Mouse (Mus musculus) testis, postnatal 14 days (tissue): ENCODE measurements around the gene Ankfn1.

Source experiments
- DNase-seq: peaks from one replicate; pipeline ENCODE4 v3.0.0; 2021; ENCODE audit warnings: low spot score

Ankfn1 gene

DNA sequence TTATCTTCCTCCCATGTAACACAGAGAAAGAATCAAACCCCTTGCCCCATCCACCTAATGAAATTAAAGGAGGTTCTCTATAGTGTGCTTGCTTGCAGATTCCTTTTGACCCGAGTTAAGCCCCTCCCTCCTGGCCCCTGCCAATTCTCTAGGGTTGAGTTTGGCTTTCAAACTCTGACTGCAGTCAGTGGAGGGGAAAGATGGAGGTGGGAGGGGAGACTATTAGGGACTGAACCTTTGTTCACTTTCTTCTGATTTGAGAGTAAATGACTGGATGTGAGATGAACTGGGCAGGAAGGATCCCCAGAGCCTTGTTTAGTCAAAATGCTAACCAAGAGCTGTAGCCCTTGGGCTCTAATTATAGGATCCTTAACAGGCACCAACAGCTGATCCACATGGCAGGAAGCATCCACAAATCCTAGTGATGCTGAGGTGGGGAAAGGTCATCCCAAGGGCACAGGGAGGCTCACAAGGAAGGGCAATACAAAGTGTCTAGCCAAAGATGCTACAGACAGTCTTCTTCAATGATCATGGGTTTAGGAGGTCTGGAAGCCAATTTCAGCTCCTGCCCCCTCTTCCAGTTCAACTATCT lies 103.4 kb downstream of the Ankfn1 start:
- DNase-seq: no peak

GRCm38 (mm10) chr11:89672510-89673085 lies 104.9 kb downstream of the Ankfn1 start:
- no peak for DNase-seq

GRCm38 (mm10) chr11:89665170-89665880 lies 112.1 kb downstream of the Ankfn1 start:
- no peak for DNase-seq

- DNase-seq: no peak
Measured at GRCm38 (mm10) chr11:89659048-89659447, 118.4 kb downstream of the Ankfn1 start.

DNA sequence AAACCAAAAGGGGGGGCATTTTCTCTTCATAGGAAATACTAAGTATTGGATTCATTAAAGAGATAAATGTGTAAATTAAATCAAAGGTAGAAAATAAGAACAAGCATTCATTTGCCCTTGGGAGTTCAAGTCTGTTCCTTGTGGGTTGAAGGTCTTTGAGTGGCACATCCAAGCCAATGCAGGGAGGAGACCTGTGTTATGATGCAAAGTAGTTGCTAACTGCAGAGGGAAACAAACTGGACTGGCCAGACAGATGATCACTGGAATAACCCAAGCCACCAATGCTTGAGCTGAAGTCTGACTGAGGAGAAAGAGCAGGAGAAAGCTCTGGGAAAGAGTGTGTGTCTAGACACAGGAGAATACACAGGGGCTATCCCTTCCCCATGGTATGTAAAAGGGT lies 120.9 kb downstream of the Ankfn1 start:
- no peak for DNase-seq

- no peak for DNase-seq
Measured at GRCm38 (mm10) chr11:89635740-89636139, 141.7 kb downstream of the Ankfn1 start.

GRCm38 (mm10) chr11:89631315-89631714 lies 146.1 kb downstream of the Ankfn1 start:
- DNase-seq: no peak

GRCm38 (mm10) chr11:89628562-89628961 lies 148.9 kb downstream of the Ankfn1 start:
- no peak for DNase-seq

GRCm38 (mm10) chr11:89627232-89627631 lies 150.2 kb downstream of the Ankfn1 start:
- DNase-seq: no peak

DNA sequence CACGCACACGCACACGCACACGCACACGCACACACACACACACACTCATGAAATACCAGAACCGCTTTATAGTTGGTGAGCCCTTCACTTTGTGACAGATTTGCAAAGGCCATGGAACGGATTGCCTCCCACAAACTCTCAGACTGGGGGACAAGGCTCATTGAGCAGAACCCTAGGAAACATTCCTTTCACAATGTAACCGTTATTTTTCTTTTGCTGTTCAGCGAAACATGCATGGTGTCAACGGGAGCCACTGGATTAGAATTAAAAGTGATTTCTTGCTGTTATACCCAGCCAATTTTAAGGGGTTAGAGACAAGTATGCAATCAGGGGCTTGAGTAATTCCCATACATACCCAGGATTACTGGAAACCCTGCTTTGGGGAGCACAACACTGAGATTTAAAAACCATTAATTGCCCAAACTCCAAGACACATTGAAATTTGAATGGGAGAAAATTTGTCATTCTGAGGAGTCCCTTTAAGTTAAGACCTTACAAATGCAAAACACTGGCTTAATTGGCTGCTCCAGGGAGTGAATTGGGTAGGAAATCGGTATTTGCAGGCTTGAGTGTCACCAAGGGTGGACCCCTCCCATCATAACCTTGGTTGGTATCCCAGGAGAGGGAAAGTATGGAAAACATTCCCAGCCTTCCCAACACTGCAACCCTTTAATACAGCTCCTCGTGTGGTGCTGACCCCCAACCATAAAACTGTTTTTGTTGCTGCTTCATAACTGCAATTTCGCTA lies 153.6 kb downstream of the Ankfn1 start:
- DNase-seq: no peak

GRCm38 (mm10) chr11:89619955-89620354 lies 157.5 kb downstream of the Ankfn1 start:
- no peak for DNase-seq

- DNase-seq: no peak
Measured at GRCm38 (mm10) chr11:89615806-89616205, 161.6 kb downstream of the Ankfn1 start.

GRCm38 (mm10) chr11:89611596-89611995 lies 165.9 kb downstream of the Ankfn1 start:
- DNase-seq: peak; percentile 42

DNA sequence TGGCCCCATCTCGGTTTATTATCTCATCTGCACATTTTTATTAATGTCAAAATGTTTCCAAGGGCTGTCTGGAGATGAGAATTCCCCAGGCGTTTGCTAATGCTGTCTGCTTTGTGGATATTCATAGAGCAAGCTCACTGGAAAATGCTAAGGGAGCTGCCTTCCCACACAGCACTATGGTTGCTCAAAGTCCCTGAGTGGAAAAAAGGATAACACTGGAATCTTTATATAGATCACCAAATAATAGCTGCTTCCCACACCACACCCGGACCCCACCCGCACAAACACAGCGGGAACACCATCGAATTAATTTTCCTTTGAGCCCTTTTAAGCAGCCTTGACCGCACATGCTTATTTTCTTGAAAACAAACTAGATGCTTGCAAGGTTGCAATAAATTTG lies 169.4 kb downstream of the Ankfn1 start:
- DNase-seq: no peak

DNA sequence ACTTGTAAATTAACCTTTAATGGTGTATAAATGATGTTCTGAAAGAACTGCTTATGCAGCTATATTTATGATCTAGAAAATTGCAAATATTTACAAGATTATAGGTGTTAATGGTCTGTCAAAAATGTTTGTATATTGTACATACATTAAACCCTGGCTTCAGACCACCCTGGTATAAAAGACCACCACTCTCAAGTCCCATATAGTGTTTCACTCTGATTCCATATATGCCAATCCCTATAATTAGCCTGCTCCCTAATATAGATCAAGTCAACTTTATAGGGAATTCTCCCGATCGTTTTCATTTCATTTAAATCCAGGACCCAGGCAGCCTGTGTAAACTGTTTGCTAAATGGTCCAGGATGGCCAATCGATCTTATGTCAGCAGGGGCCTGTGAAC lies 170.2 kb downstream of the Ankfn1 start:
- DNase-seq: no peak

DNA sequence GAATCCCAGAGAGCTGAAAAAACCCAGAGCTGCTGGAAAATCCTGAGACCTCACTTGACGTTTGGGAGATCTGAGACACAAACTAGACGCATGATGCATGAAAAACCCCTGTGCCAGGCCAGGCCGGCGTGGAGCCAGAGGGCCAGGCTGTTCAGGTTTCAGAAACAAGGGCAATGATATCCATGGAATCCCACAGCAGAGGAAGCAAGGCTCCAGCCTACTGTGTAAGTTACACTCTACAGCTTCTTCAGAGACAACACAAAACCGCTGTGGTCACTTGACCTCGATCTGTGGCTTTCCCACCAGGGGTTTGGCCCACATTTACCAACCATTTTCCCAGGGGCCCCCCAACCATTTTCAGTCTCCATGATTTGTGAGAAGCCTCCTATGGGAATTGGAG lies 171.1 kb downstream of the Ankfn1 start:
- DNase-seq: no peak

- no peak for DNase-seq
Measured at GRCm38 (mm10) chr11:89602966-89603365, 174.5 kb downstream of the Ankfn1 start.

DNA sequence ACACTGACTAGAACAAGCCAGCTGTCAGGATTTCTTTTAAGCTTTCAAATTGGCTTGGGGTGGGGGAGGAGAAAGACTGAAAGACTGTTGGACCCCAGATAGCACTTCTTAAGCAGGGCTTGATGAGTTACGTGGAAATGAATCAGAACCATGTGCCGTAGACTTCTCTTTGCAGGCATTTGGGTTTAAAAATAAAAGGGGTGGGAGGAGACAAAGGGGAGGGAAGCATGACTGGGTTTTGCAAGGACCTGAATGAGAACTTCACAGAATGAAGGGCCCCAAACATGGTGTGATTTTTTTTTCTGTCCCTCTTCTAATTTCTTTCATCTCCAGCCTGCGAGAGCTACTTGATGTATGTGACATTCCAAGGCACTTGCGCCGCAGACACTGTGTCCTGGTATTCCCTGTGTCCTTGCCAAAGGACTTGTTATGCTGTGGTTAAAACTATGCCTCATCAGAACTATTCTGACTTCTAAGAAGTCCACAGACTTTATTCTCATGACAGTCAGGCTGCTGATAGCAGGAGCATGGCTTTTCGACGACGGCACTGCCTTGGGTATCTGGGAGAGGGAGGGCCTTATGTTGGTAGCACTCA lies 176.4 kb downstream of the Ankfn1 start:
- no peak for DNase-seq

DNA sequence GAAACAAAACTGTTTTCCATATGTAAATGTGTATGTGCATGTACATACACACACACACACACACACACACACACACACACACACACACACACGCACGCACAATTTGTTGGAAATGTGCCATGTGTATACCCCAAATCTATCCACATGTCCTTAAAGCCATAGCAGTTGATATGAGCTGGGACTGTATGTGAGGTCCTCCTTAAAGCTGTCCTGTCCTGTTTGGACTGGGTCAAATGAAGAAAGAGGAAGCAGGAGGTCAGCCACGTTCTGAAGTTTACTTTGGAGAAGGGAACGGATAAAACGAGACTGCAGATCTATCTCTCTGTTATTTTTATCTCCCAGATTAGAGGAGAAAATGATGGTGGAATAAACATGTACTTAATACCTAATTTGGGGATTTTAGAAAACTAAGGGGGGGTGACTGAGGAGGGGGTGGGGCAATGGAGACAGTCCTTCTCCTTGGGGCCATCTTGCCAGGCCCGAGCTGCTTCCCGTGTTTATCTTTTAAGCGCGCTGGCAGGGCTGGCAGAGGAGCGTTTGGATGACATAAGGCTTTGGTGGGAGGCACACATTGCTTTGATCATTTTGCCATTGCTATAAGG lies 187.1 kb downstream of the Ankfn1 start:
- DNase-seq: no peak

- no peak for DNase-seq
Measured at GRCm38 (mm10) chr11:89586341-89586740, 191.1 kb downstream of the Ankfn1 start.

DNA sequence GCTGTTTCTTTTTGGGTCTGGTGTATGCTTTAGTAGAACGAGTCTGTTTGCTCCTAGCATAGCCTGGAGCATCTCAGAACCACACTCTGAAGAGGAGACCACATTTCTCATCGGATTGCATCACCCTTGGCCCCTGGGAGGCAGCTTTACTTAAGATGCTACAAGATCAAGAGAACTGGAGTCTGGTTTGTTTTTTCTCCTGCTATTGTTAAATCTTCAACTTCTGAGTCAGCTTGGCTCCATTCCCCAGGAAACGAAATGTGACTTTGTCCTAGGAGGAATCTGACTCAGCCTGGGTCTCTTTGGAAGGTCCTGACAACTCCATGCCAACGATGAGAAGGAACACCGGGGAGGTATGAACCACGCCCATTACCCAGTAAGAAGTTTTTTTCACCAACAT lies 197.6 kb downstream of the Ankfn1 start:
- no peak for DNase-seq

DNA sequence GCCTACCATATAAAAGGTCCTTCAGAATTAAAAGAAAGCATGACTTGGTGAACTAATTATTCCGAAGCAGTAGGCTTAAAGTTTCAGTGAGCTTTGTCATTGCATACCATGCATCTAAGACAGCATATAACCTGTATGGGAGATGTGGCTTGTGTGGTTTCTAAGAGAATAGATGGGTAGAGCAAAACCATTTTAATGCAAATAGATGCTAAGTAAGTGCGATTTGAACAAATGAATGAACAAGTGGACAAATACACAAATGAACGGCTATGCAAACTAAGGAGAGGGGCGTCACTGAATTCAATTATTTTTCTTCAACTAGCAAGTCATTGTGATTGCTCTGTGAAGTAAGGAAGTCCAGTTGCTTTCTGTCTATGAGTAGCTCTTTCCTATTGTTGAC lies 198.3 kb downstream of the Ankfn1 start:
- no peak for DNase-seq
